Mouse (Mus musculus) thymus, adult 2 months (tissue): ENCODE data around the gene Tmem131.

Experiments used
- CTCF ChIP-seq: fragments of 200-500 bp; IDR thresholded peaks from 2 replicates; pipeline ENCODE4 v1.5.1; 2012; ENCODE audit warnings: mild to moderate bottlenecking, control low read depth, low read length, moderate library complexity, borderline replicate concordance; ENCODE audit not compliant: control insufficient read depth, poor library complexity, insufficient read depth; ENCODE audit errors: extremely low read depth
- POLR2A ChIP-seq: fragments of 200-500 bp; IDR thresholded peaks from 2 replicates; pipeline ENCODE4 v1.6.1; 2012; ENCODE audit warnings: mild to moderate bottlenecking, low read length, control low read depth, moderate library complexity; ENCODE audit not compliant: control insufficient read depth, poor library complexity, insufficient read depth; ENCODE audit errors: extremely low read depth

DNA sequence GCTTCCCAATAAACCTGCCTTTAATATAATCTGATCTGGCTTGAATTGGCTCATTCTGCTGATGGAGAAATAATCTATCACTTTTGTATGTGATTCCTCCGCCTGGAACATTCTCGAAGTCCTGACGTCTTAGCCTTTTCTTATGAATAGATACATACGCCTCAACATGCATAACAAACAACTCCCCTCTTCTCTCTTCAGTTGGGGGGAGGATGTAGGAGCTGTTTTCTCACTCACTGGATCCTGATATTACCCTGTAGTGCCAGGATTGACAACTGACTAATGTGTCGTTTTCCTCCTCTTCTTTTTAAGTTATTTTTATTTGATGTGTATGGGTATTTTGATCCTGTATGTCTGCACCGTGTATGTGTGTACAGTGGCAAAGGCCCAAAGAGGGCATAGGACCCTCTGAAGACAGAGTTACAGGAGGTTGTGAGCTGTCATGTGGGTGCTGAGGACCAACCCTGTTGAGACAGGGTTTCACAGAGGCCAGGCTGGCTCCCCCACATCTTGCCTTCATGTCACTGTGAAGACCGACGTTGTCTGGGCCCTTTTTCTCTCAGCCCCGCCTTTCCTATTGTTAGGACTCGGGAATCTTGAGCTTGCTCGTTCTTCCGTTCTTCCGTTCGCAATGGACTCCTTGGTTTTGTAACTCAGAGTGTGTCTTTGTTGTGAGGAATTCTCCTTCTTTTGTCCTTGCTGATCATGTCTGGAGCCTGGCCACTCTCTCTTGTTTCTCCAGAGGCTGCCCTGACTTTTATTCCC lies 43.1 kb upstream of the Tmem131 start:
- TF ChIP-seq POLR2A, result no peak
- no peak for TF ChIP-seq CTCF
